Mouse (Mus musculus): ENCODE results near the gene Kcnh4. TPM values are rescaled to one million over a fixed set of nuclear protein-coding genes. Genes with fewer than 3 reads are reported as not detected.
A peak's percentile ranks its signal among the peaks of the same experiment; 100 is the strongest.

Kcnh4 gene
- polyA plus RNA-seq, 1 experiment from 2014 or later = not detected

GRCm38 (mm10) chr11:100713735-100714533, 45.8 kb downstream of the Kcnh4 start, which contains the start of gene Hspb9:
Hspb9 (plus strand) TSS chr11:100713850.
- Histone ChIP-seq H3K9me3 (no peaks in the 10 kb centered on the region), H3K9ac (peak within 1 kb of the TSS; percentile 67), H3K27me3 (no peaks in the 10 kb centered on the region), H3K4me3 (peak within 1 kb of the TSS; percentile 33), H3K4me1 (peaks cover 30% of the 10 kb centered on the region), H3K27ac (peak within 1 kb of the TSS; percentile 33; the same call in 1 of the 2 replicates), H3K36me3 (peaks cover 60% of the 10 kb centered on the region), H3K4me2 (replicated peaks) (peak within 1 kb of the TSS; percentile 66)
- ATAC-seq (ENCODE audit: low FRiP score, low read depth) = 0 out of 2 replicates have a peak, but pooled peaks have one; percentile 4
- 5% methylated on average over 38 of the region's 38 CpGs for WGBS

DNA sequence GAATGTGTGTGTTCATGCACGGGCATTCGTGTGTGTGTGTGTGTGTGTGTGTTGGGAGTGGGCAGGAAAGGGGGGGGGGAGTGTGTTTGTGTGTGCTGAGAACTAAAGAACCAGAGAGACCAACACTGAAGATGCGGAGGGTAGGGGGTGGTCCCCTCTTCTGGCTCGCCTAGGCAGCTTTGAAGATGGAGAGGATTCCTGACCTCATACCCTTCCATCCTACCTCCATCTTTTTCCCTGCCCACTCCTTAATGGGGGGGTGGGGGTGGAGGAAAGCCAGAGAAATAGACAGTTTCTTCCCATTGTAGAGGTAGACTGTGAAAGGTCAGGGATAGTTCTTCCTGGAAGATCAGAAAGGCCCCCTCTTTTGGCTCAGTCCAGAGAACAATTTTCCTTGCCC, 46.6 kb downstream of the Kcnh4 start:
- Histone ChIP-seq H3K36me3 (peaks cover 60% of the 10 kb centered on the region), H3K27ac (peak overlapping the region; percentile 33; the same call in 1 of the 2 replicates)
- WGBS = 76% methylated on average over 4 of the region's 4 CpGs

GRCm38 (mm10) chr11:100711783-100712615, 47.7 kb downstream of the Kcnh4 start, which contains the start of gene Kat2a:
Kat2a (minus strand) TSS chr11:100712465.
- 2% methylated on average over 41 of the region's 48 CpGs for WGBS
- peaks cover 60% of the 10 kb centered on the region for H3K36me3 ChIP-seq
- no peaks in the 10 kb centered on the region for H3K27me3 ChIP-seq
- peak within 1 kb of the TSS; percentile 66 for H3K4me2 ChIP-seq (replicated peaks)
- H3K9me3 ChIP-seq = no peaks in the 10 kb centered on the region
- H3K4me3 ChIP-seq = peak within 1 kb of the TSS; percentile 94
- peaks cover 30% of the 10 kb centered on the region for H3K4me1 ChIP-seq
- peak; percentile 92 for ATAC-seq (ENCODE audit: low FRiP score, low read depth)
- H3K27ac ChIP-seq = peak within 1 kb of the TSS; percentile 85
- peak within 1 kb of the TSS; percentile 95 for H3K9ac ChIP-seq

More for the DNA sequence above, 46.6 kb downstream of the Kcnh4 start:
- H3K9me3 ChIP-seq = no peaks in the 10 kb centered on the region
- H3K4me2 ChIP-seq (replicated peaks) = peak overlapping the region; percentile 61
- H3K4me1 ChIP-seq = peaks cover 30% of the 10 kb centered on the region
- H3K9ac ChIP-seq = peak overlapping the region; percentile 67; the same call in 1 of the 2 replicates
- no peaks in the 10 kb centered on the region for H3K27me3 ChIP-seq
- ATAC-seq (ENCODE audit: low FRiP score, low read depth) = no peak
- H3K4me3 ChIP-seq = peak overlapping the region; percentile 33

- no peak overlapping the region for H3K4me3 ChIP-seq
- peaks cover 60% of the 10 kb centered on the region for H3K36me3 ChIP-seq
- H3K4me1 ChIP-seq = peaks cover 30% of the 10 kb centered on the region
- no peak for ATAC-seq (ENCODE audit: low FRiP score, low read depth)
- H3K9me3 ChIP-seq = no peaks in the 10 kb centered on the region
- peak overlapping the region; percentile 66; the same call in 1 of the 2 replicates for H3K4me2 ChIP-seq (replicated peaks)
- peak overlapping the region; percentile 95; the same call in 1 of the 2 replicates for H3K9ac ChIP-seq
- no peak overlapping the region for H3K27ac ChIP-seq
- no peaks in the 10 kb centered on the region for H3K27me3 ChIP-seq
- 84% methylated on average over 4 of the region's 4 CpGs for WGBS
Observed at GRCm38 (mm10) chr11:100710977-100711376, 48.8 kb downstream of the Kcnh4 start.

DNA sequence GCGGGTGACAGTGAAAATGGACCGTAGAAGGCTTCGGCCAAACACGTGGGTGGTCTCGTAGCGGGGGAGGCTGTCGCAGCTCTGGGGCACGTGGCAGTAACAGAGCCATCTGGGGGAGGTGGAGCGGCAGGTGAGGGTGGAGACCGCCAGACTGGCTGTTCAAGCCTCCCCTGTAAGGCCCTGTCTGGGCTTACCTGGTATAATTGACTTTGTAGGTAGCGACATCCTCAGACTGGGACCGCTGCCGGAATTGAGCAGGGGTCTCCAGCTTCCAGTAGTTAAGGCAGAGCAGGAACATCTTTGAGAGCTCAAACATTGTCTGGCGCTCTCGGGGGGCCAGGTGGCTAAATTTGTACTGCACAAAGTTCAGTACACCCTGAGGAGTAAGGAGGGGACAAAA, 49.2 kb downstream of the Kcnh4 start:
- no peaks in the 10 kb centered on the region for H3K27me3 ChIP-seq
- peaks cover 30% of the 10 kb centered on the region for H3K4me1 ChIP-seq
- H3K9me3 ChIP-seq = no peaks in the 10 kb centered on the region
- H3K4me3 ChIP-seq = no peak overlapping the region
- 92% methylated on average over 15 of the region's 15 CpGs for WGBS
- no peak overlapping the region for H3K9ac ChIP-seq
- peaks cover 60% of the 10 kb centered on the region for H3K36me3 ChIP-seq
- ATAC-seq (ENCODE audit: low FRiP score, low read depth) = no peak
- no peak overlapping the region; the same call in 1 of the 2 replicates for H3K4me2 ChIP-seq (replicated peaks)
- no peak overlapping the region for H3K27ac ChIP-seq

DNA sequence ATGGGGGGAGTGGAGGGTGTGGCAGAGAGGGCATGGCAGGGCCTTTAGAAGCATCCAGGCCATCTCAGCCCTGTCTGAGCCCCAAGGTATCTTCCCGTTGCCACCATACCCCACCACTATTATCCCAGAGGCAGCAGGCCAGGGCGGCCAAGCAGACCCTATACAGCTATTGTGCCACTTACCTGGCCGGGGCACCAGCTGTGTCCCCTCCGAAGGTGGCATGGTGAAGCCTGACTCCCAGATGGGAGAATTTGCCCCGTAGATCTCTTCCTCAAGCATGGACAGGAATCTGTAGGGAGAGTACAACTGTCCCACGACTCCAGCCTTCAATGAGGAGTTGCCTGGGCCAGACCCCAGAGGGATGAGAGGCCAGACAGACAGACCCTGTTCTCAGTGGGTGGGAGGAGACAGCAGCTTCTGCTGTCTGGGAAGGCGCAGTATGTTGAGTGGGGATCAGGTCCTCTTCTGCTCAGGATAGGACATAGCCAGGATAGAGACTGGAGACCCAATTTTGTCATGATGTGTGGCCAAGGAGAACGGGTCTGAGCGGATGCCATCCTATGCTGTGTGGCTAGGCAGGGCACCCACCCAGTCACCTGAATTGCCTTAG, 50.4 kb downstream of the Kcnh4 start:
- ATAC-seq (ENCODE audit: low FRiP score, low read depth) = no peak
- Histone ChIP-seq H3K27me3 (no peaks in the 10 kb centered on the region), H3K9me3 (no peaks in the 10 kb centered on the region), H3K27ac (no peak overlapping the region), H3K4me2 (replicated peaks) (no peak overlapping the region), H3K4me3 (no peak overlapping the region), H3K36me3 (peaks cover 64% of the 10 kb centered on the region), H3K4me1 (peaks cover 28% of the 10 kb centered on the region), H3K9ac (no peak overlapping the region)
- WGBS = 94% methylated on average over 9 of the region's 9 CpGs

DNA sequence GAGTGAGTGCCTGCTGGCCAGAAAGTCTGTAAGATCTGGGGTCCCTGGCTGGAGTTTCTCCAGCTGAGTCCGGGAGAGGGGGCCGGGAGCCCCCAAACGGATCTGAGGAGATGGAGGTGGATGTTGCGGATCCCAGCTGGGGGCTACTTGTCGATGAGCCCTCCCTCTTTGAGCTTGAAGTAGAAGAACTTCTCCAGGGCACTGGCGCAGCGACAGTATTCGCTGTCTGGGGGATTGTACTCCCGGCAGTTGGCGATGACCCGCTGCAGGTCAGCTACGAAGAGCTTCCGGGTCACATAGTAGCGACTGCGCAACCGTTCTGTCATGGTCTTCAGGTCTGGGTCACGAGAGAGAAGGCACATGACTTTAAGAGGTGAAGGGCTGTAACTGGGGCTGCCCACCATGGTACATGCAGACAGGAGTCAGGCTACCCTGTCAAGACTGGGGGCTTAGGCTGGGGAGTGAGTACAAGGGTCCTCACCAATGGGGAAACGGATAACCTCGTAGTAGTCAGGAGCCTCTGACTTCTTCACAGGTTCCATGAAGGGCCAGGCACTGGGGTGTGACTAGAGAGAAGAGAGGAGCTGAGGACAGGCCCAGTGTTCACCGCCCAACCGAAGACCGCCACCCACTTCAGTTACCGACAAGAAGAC, 54.5 kb downstream of the Kcnh4 start:
- H3K9ac ChIP-seq = no peak overlapping the region
- 91% methylated on average over 23 of the region's 23 CpGs for WGBS
- H3K36me3 ChIP-seq = peaks cover 59% of the 10 kb centered on the region
- no peaks in the 10 kb centered on the region for H3K27me3 ChIP-seq
- no peak for ATAC-seq (ENCODE audit: low FRiP score, low read depth)
- H3K4me2 ChIP-seq (replicated peaks) = no peak overlapping the region
- no peak overlapping the region for H3K27ac ChIP-seq
- H3K4me1 ChIP-seq = peaks cover 11% of the 10 kb centered on the region; the same call in 1 of the 2 replicates
- no peaks in the 10 kb centered on the region for H3K9me3 ChIP-seq
- H3K4me3 ChIP-seq = no peak overlapping the region

GRCm38 (mm10) chr11:100703851-100704531, 55.8 kb downstream of the Kcnh4 start, which contains the start of gene Dhx58:
Dhx58 (minus strand) TSS chr11:100704271.
- Histone ChIP-seq H3K9ac (peak within 1 kb of the TSS; percentile 19; the same call in 1 of the 2 replicates), H3K4me3 (no peak within 1 kb of the TSS), H3K4me2 (replicated peaks) (no peak within 1 kb of the TSS), H3K36me3 (peaks cover 47% of the 10 kb centered on the region), H3K9me3 (no peaks in the 10 kb centered on the region), H3K27me3 (no peaks in the 10 kb centered on the region), H3K27ac (no peak within 1 kb of the TSS), H3K4me1 (peaks cover 11% of the 10 kb centered on the region; the same call in 1 of the 2 replicates)
- WGBS = 60% methylated on average over 7 of the region's 7 CpGs
- no peak for ATAC-seq (ENCODE audit: low FRiP score, low read depth)

DNA sequence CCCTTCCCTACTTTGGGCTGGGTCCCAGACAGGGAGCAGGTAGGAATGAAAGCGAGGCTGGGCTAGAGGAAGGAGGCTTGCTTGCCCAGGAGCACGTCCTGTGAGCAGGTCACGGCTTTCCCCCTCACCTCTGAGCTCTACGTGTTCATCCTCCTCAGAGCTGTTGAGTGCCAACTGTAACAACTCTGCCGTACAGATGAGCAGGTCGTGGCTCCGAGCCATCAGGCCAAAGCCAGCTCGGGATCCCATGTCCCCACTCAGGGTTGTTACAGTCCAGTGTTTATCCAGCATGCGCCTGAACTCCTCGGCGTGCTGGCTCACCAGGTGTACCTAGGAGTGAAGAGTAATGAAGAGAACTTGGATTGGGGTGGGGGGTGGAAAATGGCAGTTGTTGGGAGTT, 56.4 kb downstream of the Kcnh4 start:
- no peak for ATAC-seq (ENCODE audit: low FRiP score, low read depth)
- H3K27ac ChIP-seq = no peak overlapping the region
- no peaks in the 10 kb centered on the region for H3K9me3 ChIP-seq
- H3K4me1 ChIP-seq = peaks cover 11% of the 10 kb centered on the region; the same call in 1 of the 2 replicates
- no peak overlapping the region for H3K9ac ChIP-seq
- WGBS = 66% methylated on average over 11 of the region's 11 CpGs
- H3K27me3 ChIP-seq = no peaks in the 10 kb centered on the region
- peaks cover 40% of the 10 kb centered on the region for H3K36me3 ChIP-seq
- H3K4me2 ChIP-seq (replicated peaks) = no peak overlapping the region
- no peak overlapping the region for H3K4me3 ChIP-seq

- peaks cover 11% of the 10 kb centered on the region; the same call in 1 of the 2 replicates for H3K4me1 ChIP-seq
- H3K4me2 ChIP-seq (replicated peaks) = peak overlapping the region; percentile 56
- H3K9me3 ChIP-seq = no peaks in the 10 kb centered on the region
- H3K4me3 ChIP-seq = no peak overlapping the region; the same call in 1 of the 2 replicates
- no peaks in the 10 kb centered on the region for H3K27me3 ChIP-seq
- H3K9ac ChIP-seq = no peak overlapping the region; the same call in 1 of the 2 replicates
- no peak overlapping the region for H3K27ac ChIP-seq
- WGBS = 44% methylated on average over 7 of the region's 7 CpGs
- peaks cover 36% of the 10 kb centered on the region for H3K36me3 ChIP-seq
- peak; percentile 57; the same call in 1 of the 2 replicates for ATAC-seq (ENCODE audit: low FRiP score, low read depth)
Observed at GRCm38 (mm10) chr11:100702906-100703305, 56.8 kb downstream of the Kcnh4 start.
